Mouse (Mus musculus) skeletal muscle tissue, adult 2 months (tissue): Measurements from ENCODE around the gene BC017158.
A peak's percentile ranks its signal among the peaks of the same experiment; 100 is the strongest.

ENCODE experiments used
- DNase-seq: peaks from one replicate; pipeline ENCODE4 v3.0.0-alpha.2; 2012; ENCODE audit warnings: low read depth, low spot score

BC017158 gene

GRCm38 (mm10) chr7:128236856-128237592, 60.9 kb downstream of the BC017158 start, which contains the start of gene Armc5:
Gene Armc5 (plus strand): TSS chr7:128237342.
- DNase-seq: peak; percentile 77

- no peak for DNase-seq
Observed at GRCm38 (mm10) chr7:128236426-128236825, 61.5 kb downstream of the BC017158 start.

- no peak for DNase-seq
Observed at GRCm38 (mm10) chr7:128235481-128235880, 62.5 kb downstream of the BC017158 start.

- no peak for DNase-seq
Observed at GRCm38 (mm10) chr7:128234796-128235195, 63.2 kb downstream of the BC017158 start.

- DNase-seq: no peak
Observed at GRCm38 (mm10) chr7:128231741-128232140, 66.2 kb downstream of the BC017158 start.
